Mouse (Mus musculus) intestine, embryonic 16.5 days (tissue): ENCODE results near the gene BC030870. TPM values are rescaled to one million over a fixed set of nuclear protein-coding genes. Genes with fewer than 3 reads are reported as not detected.
A peak's percentile ranks its signal among the peaks of the same experiment; 100 is the strongest.
"Not testable (repeated sequence)": the region's sequence is repeated elsewhere in the genome, so short reads cannot be mapped to it uniquely, and the experiment has no call there.

Experiments
- ATAC-seq: fragments of 200-750 bp; cut with Nextera tagmentation; 2 replicates; pipeline ENCODE4 v1.8.0; 2017; ENCODE audit warnings: moderate TSS enrichment, moderate library complexity
- H3K27ac ChIP-seq: fragments of 300-500 bp; sonication (generic); 2 replicates; pipeline ENCODE4 v1.5.1; 2014; ENCODE audit warnings: mild to moderate bottlenecking, low read length
- H3K27me3 ChIP-seq: fragments of 300-500 bp; sonication (generic); replicated peaks from 2 replicates; pipeline ENCODE4 v1.6.1; 2014; ENCODE audit warnings: low read length, control low read depth, mixed read lengths; ENCODE audit not compliant: control insufficient read depth, insufficient read depth
- H3K36me3 ChIP-seq: fragments of 300-500 bp; sonication (generic); 2 replicates; pipeline ENCODE4 v1.6.1; 2014; ENCODE audit warnings: low read length, control low read depth; ENCODE audit not compliant: control insufficient read depth, insufficient read depth
- H3K4me1 ChIP-seq: fragments of 300-500 bp; sonication (generic); 2 replicates; pipeline ENCODE4 v1.6.1; 2014; ENCODE audit warnings: low read length, control low read depth, mixed read lengths; ENCODE audit not compliant: control insufficient read depth, insufficient read depth
- H3K4me2 ChIP-seq: fragments of 300-500 bp; sonication (generic); 2 replicates; pipeline ENCODE4 v1.6.1; 2014; ENCODE audit warnings: low read depth, low read length, control low read depth
- H3K4me3 ChIP-seq: fragments of 300-500 bp; sonication (generic); 2 replicates; pipeline ENCODE4 v1.5.1; 2014; ENCODE audit warnings: mild to moderate bottlenecking, low read length
- H3K9ac ChIP-seq: fragments of 300-500 bp; sonication (generic); 2 replicates; pipeline ENCODE4 v1.6.1; 2014; ENCODE audit warnings: low read depth, low read length
- H3K9me3 ChIP-seq: fragments of 300-500 bp; sonication (generic); 2 replicates; pipeline ENCODE4 v1.6.1; 2016; ENCODE audit warnings: low read length, control low read depth; ENCODE audit not compliant: control insufficient read depth
- WGBS: fragments of 180-500 bp; shearing (Covaris S2); extraction: QIAGEN DNeasy Blood & Tissue Kit; methylation state at CpG from one replicate; pipeline ENCODE4 v1.1.7; 2014; 5-methylcytosine and 5-hydroxymethylcytosine counted together
- polyA plus RNA-seq: library from polyadenylated mRNA; unstranded; fragments of >200 nt; fragmentation: Nextera tagmentation; extraction: Ambion mirVana; gene quantifications from 2 replicates; pipeline ENCODE4 v1.2.1, GENCODE M21; 2015

BC030870 gene
- polyA plus RNA-seq, result 45.3 and 45.8 TPM in 2 replicates

DNA sequence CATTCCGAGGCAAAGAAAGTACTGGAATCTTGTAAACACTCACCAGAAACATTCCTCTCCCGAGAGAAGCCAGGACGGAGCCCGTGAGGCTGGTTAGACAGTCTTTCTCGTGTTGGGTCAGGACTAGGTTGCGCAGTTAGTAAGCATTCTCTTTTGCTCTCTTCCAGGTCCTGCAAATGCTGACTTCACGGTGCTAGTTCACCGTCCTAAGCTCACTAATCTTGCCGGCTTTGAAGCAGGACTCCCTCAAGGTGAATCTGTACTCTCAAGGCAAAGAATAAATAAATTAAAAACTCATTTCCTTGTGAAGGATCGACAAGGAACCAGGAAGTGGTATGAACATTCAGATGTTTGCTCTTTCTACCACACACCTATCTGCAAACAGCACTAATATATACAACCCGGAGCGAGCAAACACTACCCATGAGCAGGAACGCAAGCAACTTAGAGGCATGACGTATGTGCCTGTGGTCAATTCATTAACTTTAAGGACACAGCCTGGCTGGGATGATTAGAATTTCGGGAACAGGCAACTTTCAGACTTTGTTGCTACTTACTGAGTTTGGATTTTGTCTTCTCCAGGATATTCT, at the start of gene BC030870:
Gene BC030870, minus strand, starts transcription at position 365 of the 590 bp plus-strand sequence.
- Histone ChIP-seq H3K27ac (peak within 1 kb of the TSS; percentile 88), H3K4me2 (peak within 1 kb of the TSS; percentile 40), H3K4me3 (peak within 1 kb of the TSS; percentile 43), H3K27me3 (no peaks in the 10 kb centered on the region), H3K9ac (peak within 1 kb of the TSS; percentile 52), H3K36me3 (no peaks in the 10 kb centered on the region), H3K4me1 (no peaks in the 10 kb centered on the region), H3K9me3 (no peaks in the 10 kb centered on the region)
- peak; percentile 76 for ATAC-seq
- 30% methylated on average over 15 of the region's 15 CpGs for WGBS

- H3K4me2 ChIP-seq, result no peak overlapping the region
- whole genome bisulfite sequencing, result 42% methylated on average over 3 of the region's 3 CpGs
- ATAC-seq, result peak; percentile 96
- H3K9ac ChIP-seq, result no peak overlapping the region
- no peaks in the 10 kb centered on the region for H3K9me3 ChIP-seq
- no peaks in the 10 kb centered on the region for H3K4me1 ChIP-seq
- H3K27me3 ChIP-seq, result no peaks in the 10 kb centered on the region
- H3K27ac ChIP-seq, result peak overlapping the region; percentile 36; the same call in 1 of the 2 replicates
- no peaks in the 10 kb centered on the region for H3K36me3 ChIP-seq
- H3K4me3 ChIP-seq, result no peak overlapping the region
Observed at GRCm38 (mm10) chr8:65174746-65175476, 45.5 kb upstream of the BC030870 start.

DNA sequence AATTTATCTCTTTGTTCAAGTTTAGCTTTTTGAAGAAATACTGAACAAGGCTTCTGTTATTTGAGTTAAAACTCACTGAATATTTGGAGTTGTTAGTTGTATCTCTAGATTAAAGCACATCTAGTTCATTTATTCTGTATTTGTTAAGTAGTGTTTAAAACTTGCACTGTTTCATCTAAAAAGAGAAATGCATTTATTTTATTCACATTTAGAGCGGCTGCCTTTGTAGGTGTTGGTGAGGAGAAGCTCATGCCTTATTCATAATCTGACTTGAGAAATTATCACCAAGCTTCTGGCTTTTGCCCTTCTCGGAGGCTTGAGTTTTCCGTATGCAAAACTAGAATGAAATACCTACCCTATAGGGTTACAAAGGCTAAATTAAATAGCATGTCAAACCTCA, 39.8 kb upstream of the BC030870 start:
- H3K4me3 ChIP-seq, result no peak overlapping the region
- H3K4me2 ChIP-seq, result no peak overlapping the region
- H3K27ac ChIP-seq, result no peak overlapping the region
- no peaks in the 10 kb centered on the region for H3K4me1 ChIP-seq
- no peak overlapping the region for H3K9ac ChIP-seq
- no peaks in the 10 kb centered on the region for H3K9me3 ChIP-seq
- H3K27me3 ChIP-seq, result no peaks in the 10 kb centered on the region
- H3K36me3 ChIP-seq, result no peaks in the 10 kb centered on the region
- 89% methylated on average over 3 of the region's 3 CpGs for WGBS
- ATAC-seq, result no peak

GRCm38 (mm10) chr8:65160676-65161075, 31.3 kb upstream of the BC030870 start:
- ATAC-seq, H3K27ac ChIP-seq, H3K36me3 ChIP-seq, H3K4me3 ChIP-seq, H3K27me3 ChIP-seq, H3K4me2 ChIP-seq, H3K9ac ChIP-seq, H3K4me1 ChIP-seq, H3K9me3 ChIP-seq: not testable (repeated sequence)
- 55% methylated on average over 1 of the region's 1 CpGs for WGBS

- ATAC-seq, result no peak
- Histone ChIP-seq H3K9ac (no peak overlapping the region), H3K27ac (no peak overlapping the region), H3K4me2 (no peak overlapping the region), H3K4me1 (no peaks in the 10 kb centered on the region), H3K4me3 (no peak overlapping the region), H3K36me3 (no peaks in the 10 kb centered on the region), H3K9me3 (no peaks in the 10 kb centered on the region), H3K27me3 (no peaks in the 10 kb centered on the region)
- WGBS, result 60% methylated on average over 14 of the region's 14 CpGs
Observed at GRCm38 (mm10) chr8:65159096-65159748, 29.9 kb upstream of the BC030870 start.

GRCm38 (mm10) chr8:65157901-65158300, 28.5 kb upstream of the BC030870 start:
- H3K9me3 ChIP-seq, result no peaks in the 10 kb centered on the region
- H3K4me3 ChIP-seq, result no peak overlapping the region
- H3K27ac ChIP-seq, result no peak overlapping the region
- H3K4me2 ChIP-seq, result no peak overlapping the region
- no peak overlapping the region for H3K9ac ChIP-seq
- no peaks in the 10 kb centered on the region for H3K36me3 ChIP-seq
- WGBS, result 72% methylated on average over 4 of the region's 4 CpGs
- no peaks in the 10 kb centered on the region for H3K27me3 ChIP-seq
- no peaks in the 10 kb centered on the region for H3K4me1 ChIP-seq
- no peak for ATAC-seq

- Histone ChIP-seq H3K27ac (no peak overlapping the region), H3K36me3 (no peaks in the 10 kb centered on the region), H3K4me2 (no peak overlapping the region), H3K27me3 (no peaks in the 10 kb centered on the region), H3K4me3 (no peak overlapping the region), H3K9me3 (no peaks in the 10 kb centered on the region), H3K4me1 (no peaks in the 10 kb centered on the region), H3K9ac (no peak overlapping the region)
- no peak for ATAC-seq
- WGBS, result 65% methylated on average over 3 of the region's 3 CpGs
Observed at GRCm38 (mm10) chr8:65138830-65139466, 9.6 kb upstream of the BC030870 start.

DNA sequence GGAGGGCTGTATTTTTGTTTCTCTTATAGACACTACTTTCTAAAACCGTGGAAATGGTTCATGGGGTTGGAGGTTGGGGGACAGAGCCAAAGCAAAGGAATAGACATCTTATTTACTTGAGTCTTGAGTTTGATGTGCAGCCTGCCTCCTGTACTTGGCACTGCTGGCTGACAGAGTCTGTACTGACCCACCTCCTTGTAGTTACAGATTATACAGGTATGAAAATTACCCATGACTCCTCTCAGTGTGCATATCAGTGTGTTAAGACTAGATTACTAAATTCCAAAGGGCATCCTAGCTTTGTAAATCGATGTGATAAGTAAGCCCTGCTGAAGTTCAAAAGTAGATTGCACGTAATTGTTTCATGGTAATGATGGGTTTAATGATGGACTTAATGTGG, 2.9 kb downstream of the BC030870 start:
- H3K27me3 ChIP-seq, result no peaks in the 10 kb centered on the region
- ATAC-seq, result peak; percentile 95
- no peak overlapping the region for H3K9ac ChIP-seq
- H3K4me2 ChIP-seq, result 0 out of 2 replicates have a peak overlapping the region, but pooled peaks have one; percentile 8
- WGBS, result 60% methylated on average over 3 of the region's 3 CpGs
- H3K9me3 ChIP-seq, result no peaks in the 10 kb centered on the region
- peak overlapping the region; percentile 49 for H3K27ac ChIP-seq
- H3K36me3 ChIP-seq, result no peaks in the 10 kb centered on the region
- H3K4me1 ChIP-seq, result no peaks in the 10 kb centered on the region
- no peak overlapping the region for H3K4me3 ChIP-seq

DNA sequence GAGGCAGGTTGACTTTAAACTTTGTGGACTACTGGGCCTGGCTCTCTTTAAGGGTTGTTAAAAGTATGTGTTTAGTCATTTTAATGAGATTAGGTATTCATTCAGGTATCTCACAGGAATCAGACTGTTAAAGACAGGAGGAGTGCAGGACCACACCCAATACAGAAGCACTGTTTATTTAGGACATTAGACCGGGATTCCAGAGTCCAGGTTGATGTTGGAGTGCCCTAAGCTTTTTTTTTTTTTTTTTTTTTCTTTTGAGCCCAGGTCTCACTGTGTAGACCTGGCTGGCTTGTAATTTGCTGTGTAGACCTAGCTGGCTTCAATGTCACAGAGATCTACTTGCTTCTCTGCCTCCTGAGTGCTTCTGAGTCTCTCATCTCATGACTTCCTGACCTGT, 3.3 kb downstream of the BC030870 start:
- Histone ChIP-seq H3K27me3 (no peaks in the 10 kb centered on the region), H3K4me2 (0 out of 2 replicates have a peak overlapping the region, but pooled peaks have one; percentile 8), H3K27ac (peak overlapping the region; percentile 49), H3K36me3 (no peaks in the 10 kb centered on the region), H3K9me3 (no peaks in the 10 kb centered on the region), H3K9ac (no peak overlapping the region), H3K4me1 (no peaks in the 10 kb centered on the region), H3K4me3 (no peak overlapping the region)
- ATAC-seq, result peak; percentile 80
- WGBS, result 48% methylated on average over 1 of the region's 1 CpGs
